Mouse (Mus musculus) C2C12 (cell line): Measurements from ENCODE around the gene Acy3.

ENCODE experiments used
- CTCF ChIP-seq: IDR thresholded peaks from one replicate; pipeline ENCODE4 v1.5.1; 2011; ENCODE audit not compliant: control insufficient read depth, insufficient read depth, insufficient read length
- FOSL1 ChIP-seq: IDR thresholded peaks from one replicate; pipeline ENCODE4 v1.8.0; 2011; ENCODE audit warnings: mild to moderate bottlenecking, low read length; ENCODE audit not compliant: poor library complexity, insufficient read depth, severe bottlenecking
- MAX ChIP-seq: IDR thresholded peaks from one replicate; pipeline ENCODE4 v1.6.1; 2011; ENCODE audit warnings: mild to moderate bottlenecking, control low read depth
- MYOD1 ChIP-seq: IDR thresholded peaks from one replicate; pipeline ENCODE4 v1.6.1; 2011; ENCODE audit warnings: low read depth; ENCODE audit not compliant: control insufficient read depth, insufficient read length
- MYOG ChIP-seq: IDR thresholded peaks from one replicate; pipeline ENCODE4 v1.6.1; 2011; ENCODE audit not compliant: control insufficient read depth, insufficient read length; ENCODE audit errors: extremely low read depth
- USF1 ChIP-seq: IDR thresholded peaks from one replicate; pipeline ENCODE4 v1.6.1; 2011; ENCODE audit warnings: low read depth, mild to moderate bottlenecking, control low read depth, moderate library complexity

DNA sequence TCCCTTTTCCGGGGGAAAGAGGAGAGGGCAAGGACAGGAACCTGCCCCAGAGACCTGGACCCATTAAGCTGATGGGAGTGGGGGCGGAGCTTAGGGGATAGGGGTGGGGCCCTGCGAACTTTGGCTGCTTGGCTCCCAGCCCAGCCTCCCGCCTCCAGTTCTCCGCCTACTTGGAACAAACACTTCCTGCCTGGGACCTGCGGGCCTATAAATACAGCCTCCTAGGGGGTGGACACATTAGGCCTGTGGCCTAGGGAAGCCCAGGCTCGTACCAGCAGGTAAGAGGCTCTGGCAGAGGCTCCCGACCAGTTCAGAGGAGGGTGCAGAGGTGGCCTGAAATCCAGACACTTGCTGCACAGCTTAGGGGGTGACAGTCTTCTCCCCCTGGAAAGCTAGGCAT, at the start of gene Acy3:
- TF ChIP-seq CTCF (no peak), USF1 (no peak), MAX (no peak), MYOD1 (no peak), MYOG (no peak), FOSL1 (no peak)
